Mouse (Mus musculus) cerebellum, postnatal 14 days (tissue): ENCODE results near the gene Spsb4.

ENCODE experiments used
- DNase-seq, 2 experiments: peaks; one replicate each; pipeline ENCODE4 v3.0.0; 2021; ENCODE audit warnings: mixed read lengths in 2 of 2

Gene Spsb4

DNA sequence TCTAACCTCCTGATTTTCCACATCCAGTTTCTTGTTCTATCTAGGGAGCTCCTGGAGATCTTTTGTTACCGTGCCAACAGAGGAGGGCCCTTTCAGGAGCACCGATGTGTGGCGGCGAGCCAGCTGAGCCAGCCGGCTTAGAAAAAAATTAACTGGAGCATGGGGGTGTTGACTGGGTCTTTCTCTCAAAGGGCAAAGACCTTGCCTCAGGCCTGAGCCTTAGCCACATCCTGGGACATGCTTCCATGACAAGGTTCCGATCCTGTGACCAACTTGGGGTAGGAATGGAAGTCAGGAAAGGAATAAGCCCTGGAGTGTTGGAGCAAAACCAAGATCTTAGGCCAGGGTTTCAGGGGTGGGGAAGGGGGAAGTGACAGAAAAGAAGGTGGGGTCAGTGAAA is 2.9 kb downstream of the Spsb4 start:
- DNase-seq = peak in 1 of 2 experiments; percentile 47

- no peak for DNase-seq
Observed at GRCm38 (mm10) chr9:97013698-97014097, 4.9 kb downstream of the Spsb4 start.

DNA sequence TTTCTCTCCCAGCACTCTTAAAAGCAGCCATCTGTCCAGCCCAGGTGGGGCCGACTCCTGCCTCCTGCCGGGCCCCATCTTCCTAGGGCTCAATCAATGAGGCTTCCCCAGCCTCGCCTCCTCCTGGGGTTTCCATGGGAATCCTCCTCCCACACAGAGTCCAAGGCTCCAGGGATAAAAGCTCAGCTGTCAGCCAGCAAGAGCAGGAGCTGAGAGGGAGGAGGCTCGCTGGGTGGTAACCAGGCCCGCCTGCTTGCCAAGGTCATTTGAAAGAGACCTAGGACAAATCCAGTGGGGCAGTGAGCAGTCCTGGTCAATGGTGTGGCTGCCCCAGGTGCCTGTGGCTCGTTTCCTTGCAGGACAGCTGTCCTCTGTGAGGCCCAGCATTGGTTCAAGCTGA is 5.5 kb downstream of the Spsb4 start:
- no peak for DNase-seq

- peak; percentile 46 to 56 for DNase-seq
Observed at GRCm38 (mm10) chr9:97011454-97012195, 7.0 kb downstream of the Spsb4 start.

- no peak for DNase-seq
Observed at GRCm38 (mm10) chr9:97010447-97010846, 8.2 kb downstream of the Spsb4 start.

GRCm38 (mm10) chr9:97004726-97005125 is 13.9 kb downstream of the Spsb4 start:
- DNase-seq = no peak

- no peak for DNase-seq
Observed at GRCm38 (mm10) chr9:97003173-97003572, 15.5 kb downstream of the Spsb4 start.

DNA sequence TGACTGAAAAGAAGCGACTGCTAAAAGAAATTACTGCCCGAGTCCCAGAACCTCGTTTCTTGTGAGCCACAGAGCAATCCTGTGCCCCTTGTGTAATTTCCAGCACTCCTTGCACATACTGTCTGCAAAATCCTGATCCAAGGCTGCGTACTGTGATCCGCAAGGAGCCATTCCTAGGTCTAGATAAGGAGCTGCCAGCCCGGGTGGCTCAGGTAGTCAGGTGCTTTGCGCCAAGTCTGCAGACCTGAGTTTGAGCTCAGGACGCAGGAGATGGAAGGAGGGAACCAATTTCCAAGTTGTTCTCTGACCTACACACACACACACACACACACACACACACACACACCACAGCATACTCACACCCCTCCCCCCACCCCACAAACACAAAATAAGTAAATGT is 16.0 kb downstream of the Spsb4 start:
- no peak for DNase-seq

DNA sequence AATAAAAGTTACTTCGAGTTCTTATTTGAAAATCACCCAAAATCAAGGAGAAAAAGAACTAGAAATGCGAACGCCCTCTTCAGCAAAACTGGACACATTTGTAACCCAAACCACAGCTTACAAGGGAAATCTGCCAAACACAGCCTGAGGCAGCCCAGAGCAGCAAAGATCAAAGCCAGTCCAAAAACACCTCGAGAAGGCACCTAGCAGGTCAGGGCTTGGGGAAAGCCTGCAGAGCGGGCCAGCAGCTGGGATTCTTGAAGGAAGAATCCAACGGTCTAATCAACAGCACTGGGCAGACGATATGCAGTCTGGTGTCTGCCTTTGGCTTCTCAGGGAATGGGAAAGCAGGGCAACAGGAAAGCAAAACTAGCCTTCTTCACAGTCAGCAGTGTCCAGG is 16.6 kb downstream of the Spsb4 start:
- DNase-seq = no peak

- no peak for DNase-seq
Observed at GRCm38 (mm10) chr9:97001458-97001857, 17.2 kb downstream of the Spsb4 start.

- DNase-seq = no peak
Observed at GRCm38 (mm10) chr9:96995717-96996116, 22.9 kb downstream of the Spsb4 start.

DNA sequence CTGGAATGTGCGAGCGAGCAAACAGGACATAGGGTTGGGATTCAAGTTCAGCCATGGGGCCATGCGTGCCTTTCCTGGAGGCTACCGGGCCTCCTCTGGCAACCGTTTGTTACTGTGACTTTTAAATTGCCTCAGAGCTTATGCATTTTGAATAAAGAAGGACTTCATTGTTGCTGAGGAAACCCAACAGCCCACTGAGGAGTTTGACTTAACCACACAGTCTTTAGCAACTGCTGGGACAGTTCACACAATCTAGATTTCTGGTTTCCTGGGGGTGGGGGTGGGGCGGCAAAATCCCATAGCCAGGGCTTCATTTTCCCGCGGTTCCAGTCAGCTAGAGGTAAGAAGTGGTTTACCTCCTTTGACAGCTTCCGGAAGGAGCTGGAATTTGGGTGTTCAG is 23.9 kb downstream of the Spsb4 start:
- DNase-seq = no peak

- DNase-seq = peak in 1 of 2 experiments; percentile 38
Observed at GRCm38 (mm10) chr9:96991118-96991517, 27.5 kb downstream of the Spsb4 start.

DNA sequence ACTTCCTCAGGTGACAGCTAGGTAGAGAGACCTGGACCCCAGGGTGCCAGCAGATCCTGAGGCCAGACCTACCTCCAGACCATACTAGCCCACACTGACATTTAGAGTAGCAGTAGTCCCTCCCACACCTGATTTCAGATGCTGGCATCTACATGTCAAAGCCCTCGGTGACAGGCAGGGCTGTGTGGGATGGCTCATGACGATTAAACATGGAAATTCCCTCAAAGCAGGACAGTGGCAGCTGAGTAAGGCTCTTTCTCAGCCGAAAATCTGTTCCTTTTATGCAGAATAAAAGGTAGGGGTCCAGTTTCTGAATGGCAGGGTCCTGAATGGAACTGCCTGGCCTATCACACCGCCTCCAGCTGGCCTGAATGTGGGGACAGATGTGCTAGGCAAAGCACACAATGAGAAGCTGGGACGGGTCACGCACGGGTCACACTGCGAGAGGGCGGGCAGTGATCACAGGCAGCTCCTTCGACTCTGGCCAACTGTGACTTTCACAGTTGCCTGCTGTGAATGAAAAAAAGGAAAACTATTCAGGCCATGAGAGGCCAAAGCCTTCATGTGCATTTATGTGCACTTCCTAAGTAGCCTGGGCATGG is 29.2 kb downstream of the Spsb4 start:
- DNase-seq = no peak

DNA sequence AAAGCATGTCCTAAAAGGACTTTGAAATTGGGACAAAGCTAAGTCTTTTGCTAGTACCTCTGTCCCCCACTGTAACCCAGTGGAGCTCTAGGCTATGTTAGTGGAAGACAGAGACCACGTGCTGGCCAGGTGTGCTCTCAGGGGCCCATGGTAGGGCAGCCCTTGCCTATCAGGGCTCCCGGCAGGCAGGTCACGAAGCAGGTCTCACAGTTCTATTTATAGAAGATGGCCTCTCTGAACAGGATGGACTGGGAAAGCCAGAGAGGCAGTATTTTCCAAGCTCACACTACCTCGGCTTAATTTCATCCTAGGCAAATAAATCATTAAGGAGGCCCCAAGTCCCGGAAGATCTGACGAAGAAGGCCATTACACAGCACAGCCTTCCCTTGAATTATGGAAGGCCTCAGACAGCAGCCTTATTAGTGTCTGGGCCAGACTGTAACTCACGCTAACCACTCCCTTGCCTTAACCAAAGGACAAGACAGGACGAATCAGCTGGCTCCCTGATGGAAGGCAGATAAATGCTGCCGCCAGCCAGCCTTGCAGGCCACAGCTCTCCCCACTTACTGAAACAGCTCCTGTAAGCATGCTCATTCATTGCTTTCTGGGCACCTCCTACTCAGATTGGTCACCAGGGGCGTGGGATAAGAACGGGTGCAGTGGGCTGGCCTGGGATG is 31.7 kb downstream of the Spsb4 start:
- DNase-seq = no peak

- DNase-seq = no peak
Observed at GRCm38 (mm10) chr9:96984034-96984433, 34.6 kb downstream of the Spsb4 start.

DNA sequence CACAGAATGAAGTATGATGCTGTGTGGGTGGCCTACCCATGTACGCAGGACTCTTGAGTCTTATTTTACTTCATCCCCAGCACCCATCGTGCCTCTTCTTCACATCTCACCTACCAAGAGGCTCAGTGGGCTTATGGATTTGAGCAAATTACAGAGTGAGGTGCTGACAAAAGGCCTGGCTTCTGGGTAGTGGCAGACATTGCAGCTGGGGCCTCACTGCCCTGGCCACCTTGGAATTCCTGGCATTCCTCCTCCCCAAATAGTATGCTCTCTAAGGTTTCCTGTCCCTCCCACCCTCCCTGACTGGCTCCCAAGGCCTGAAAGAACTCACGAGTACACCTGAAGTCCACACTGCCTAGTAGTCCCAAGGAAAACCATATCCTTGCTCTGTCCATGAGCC is 35.7 kb downstream of the Spsb4 start:
- DNase-seq = no peak

- DNase-seq = no peak
Observed at GRCm38 (mm10) chr9:96982351-96982750, 36.3 kb downstream of the Spsb4 start.

- no peak for DNase-seq
Observed at GRCm38 (mm10) chr9:96981836-96982235, 36.8 kb downstream of the Spsb4 start.

DNA sequence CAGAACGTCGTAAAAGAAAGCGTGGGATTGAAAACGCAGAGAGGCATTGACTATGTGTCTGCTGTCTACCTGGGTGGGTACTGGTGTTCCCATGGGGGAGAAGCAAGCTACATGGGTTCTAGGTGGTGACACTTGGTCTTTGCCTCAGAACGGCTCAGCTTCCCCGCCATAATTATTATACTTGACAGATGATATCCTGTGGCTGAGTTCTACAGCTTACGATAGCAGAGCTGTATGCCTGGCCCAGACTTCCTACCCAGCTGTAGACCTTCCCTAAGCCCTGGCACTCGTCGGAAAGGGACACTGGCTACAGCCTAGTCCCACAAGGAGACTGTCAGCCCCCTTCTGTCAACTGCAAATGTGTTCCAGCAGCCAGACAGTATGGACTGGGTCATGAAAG is 37.5 kb downstream of the Spsb4 start:
- DNase-seq = no peak

- DNase-seq = no peak
Observed at GRCm38 (mm10) chr9:96980037-96980997, 38.3 kb downstream of the Spsb4 start.

DNA sequence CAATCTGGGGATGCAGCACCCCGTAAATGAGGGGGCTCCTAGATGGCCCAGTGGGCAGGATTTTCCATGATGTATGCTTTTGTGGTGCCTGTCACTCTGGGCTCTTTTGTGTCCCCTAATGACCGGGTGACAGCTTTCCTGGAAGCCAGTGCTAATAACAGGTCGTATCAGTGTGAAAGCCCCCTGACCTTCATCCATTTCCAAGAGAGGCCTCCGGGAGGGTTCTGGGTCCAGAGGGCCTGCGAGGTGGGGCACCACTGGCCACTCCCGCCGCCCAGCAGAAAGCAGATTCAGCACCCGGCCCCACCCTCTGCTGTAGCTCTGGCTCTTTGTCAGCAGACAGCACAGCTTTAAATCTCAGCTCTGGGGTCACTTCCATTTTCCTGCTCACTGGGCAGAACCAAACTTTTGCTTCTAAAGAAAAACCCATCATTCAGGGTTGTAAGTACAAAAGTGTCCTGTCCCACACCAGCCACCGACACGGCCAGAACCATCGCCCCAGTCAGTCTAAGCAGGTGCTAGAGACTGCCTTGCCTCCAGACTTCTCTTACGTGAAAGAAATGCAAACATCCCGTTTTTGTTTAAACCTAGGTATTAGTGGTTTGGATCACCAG is 39.1 kb downstream of the Spsb4 start:
- no peak for DNase-seq
